17 mouse cellular contexts compared by ENCODE assay signal in genomic region chr5:114941138-114941537, GRCm38 (mm10). TPM values are rescaled to one million over a fixed set of nuclear protein-coding genes. Genes with fewer than 3 reads are reported as not detected.
DNase-seq lines count a peak whose midpoint lies in the region; ATAC-seq and TF ChIP-seq lines count a peak whose summit lies in the region.
"Not testable (repeated sequence)": the region's sequence is repeated elsewhere in the genome, so short reads cannot be mapped to it uniquely, and the experiment has no call there.
"Had no signal": no experiment of that assay in that cellular context is flagged by ENCODE, and none has a peak within 500 bp of the region (broad histone marks: within the 10 kb centered on the region; RNA-seq: fewer than 3 reads in every experiment).

No protein-coding gene starts in this region.

- TF ChIP-seq CTCF in MEL (IDR thresholded peaks at IDR 0.05 in 2 of 3, conservative IDR thresholded peaks at IDR 0.05 in 1 of 3; ENCODE audit: control insufficient read depth in 1 of 3, insufficient read depth in 1 of 3, low read depth in 2 of 3, low read length in 3 of 3, poor library complexity in 1 of 3, severe bottlenecking in 1 of 3) = peak; percentile 38 to 54 (median 39)
- peak; percentile 8; the same call in 1 of the 2 replicates for TF ChIP-seq CTCF in liver, adult 2 months (IDR thresholded peaks at IDR 0.05; ENCODE audit: low read depth, low read length)
- TF ChIP-seq CTCF in liver, postnatal 0 days (IDR thresholded peaks at IDR 0.05; ENCODE audit: low read depth) = peak; percentile 36

- H3K9me3 ChIP-seq in MEL (replicated peaks; ENCODE audit: insufficient read depth, low read length); embryonic facial prominence, embryonic 13.5 days; heart, embryonic 14.5 days (ENCODE audit: control insufficient read depth, low read length); kidney, embryonic 14.5 days (ENCODE audit: control insufficient read depth, low read length); liver, postnatal 0 days (ENCODE audit: low read length); midbrain, embryonic 15.5 days: not testable (repeated sequence)

- peak; percentile 46 for DNase-seq in MEL (ENCODE audit: low read depth, low spot score)
- not testable (repeated sequence) for DNase-seq in liver, adult 2 months (ENCODE audit: extremely low read depth, low read depth, low spot score); liver, postnatal 0 days
- DNase-seq in thymus, postnatal 14 days = peak; percentile 23

- H3K4me1 ChIP-seq in MEL (ENCODE audit: control insufficient read depth in 1 of 2, insufficient read depth in 2 of 2, low read length in 2 of 2); embryonic facial prominence, embryonic 13.5 days; heart, embryonic 14.5 days (ENCODE audit: control insufficient read depth in 2 of 2, insufficient read depth in 2 of 2, low read length in 2 of 2); kidney, embryonic 14.5 days (ENCODE audit: control insufficient read depth, insufficient read depth, low read length); liver, adult 2 months (ENCODE audit: control insufficient read depth, insufficient read depth, low read length); liver, postnatal 0 days (ENCODE audit: insufficient read depth): not testable (repeated sequence)
- peaks cover 17% of the 10 kb centered on the region for H3K4me1 ChIP-seq in midbrain, embryonic 15.5 days

- H3K27ac ChIP-seq in MEL (ENCODE audit: control insufficient read depth, low read depth, low read length); embryonic facial prominence, embryonic 13.5 days; heart, embryonic 14.5 days (replicated peaks in 1 of 2; ENCODE audit: control insufficient read depth in 1 of 2, insufficient read depth in 1 of 2, low read depth in 2 of 2, low read length in 2 of 2); kidney, embryonic 14.5 days (ENCODE audit: low read depth, low read length); liver, adult 2 months (replicated peaks; ENCODE audit: insufficient read depth, low read depth, low read length); liver, postnatal 0 days (ENCODE audit: low read depth); midbrain, embryonic 15.5 days: not testable (repeated sequence)

- not testable (repeated sequence) for H3K36me3 ChIP-seq in MEL (ENCODE audit: control insufficient read depth in 1 of 2, insufficient read depth in 2 of 2, low read length in 2 of 2); embryonic facial prominence, embryonic 13.5 days; heart, embryonic 14.5 days (ENCODE audit: control insufficient read depth, insufficient read depth, low read length); kidney, embryonic 14.5 days (ENCODE audit: control insufficient read depth, insufficient read depth, low read length); liver, adult 2 months (ENCODE audit: control insufficient read depth, insufficient read depth, low read length); liver, postnatal 0 days (replicated peaks; ENCODE audit: insufficient read depth, low read length); midbrain, embryonic 15.5 days (replicated peaks)

- peak overlapping the region; percentile 72 for H3K9ac ChIP-seq in MEL (ENCODE audit: control insufficient read depth, low read depth, low read length, poor library complexity, severe bottlenecking)
- not testable (repeated sequence) for H3K9ac ChIP-seq in embryonic facial prominence, embryonic 13.5 days; heart, embryonic 14.5 days (ENCODE audit: low read length); kidney, embryonic 14.5 days (ENCODE audit: low read depth, low read length); liver, adult 2 months (ENCODE audit: low read depth, low read length); liver, postnatal 0 days (replicated peaks); midbrain, embryonic 15.5 days

- not testable (repeated sequence) for H3K79me2 ChIP-seq in MEL (ENCODE audit: control insufficient read depth, insufficient read depth, low read length, poor library complexity); liver, adult 2 months (ENCODE audit: control insufficient read depth, insufficient read depth, low read length)

- H3K27me3 ChIP-seq in MEL (ENCODE audit: control insufficient read depth in 1 of 2, insufficient read depth in 2 of 2, low read length in 2 of 2); embryonic facial prominence, embryonic 13.5 days; heart, embryonic 14.5 days (ENCODE audit: control insufficient read depth, insufficient read depth, low read length); kidney, embryonic 14.5 days (ENCODE audit: control insufficient read depth, insufficient read depth, low read length); liver, adult 2 months (ENCODE audit: control insufficient read depth, insufficient read depth, low read length); liver, postnatal 0 days (ENCODE audit: insufficient read depth, low read length); midbrain, embryonic 15.5 days (replicated peaks): not testable (repeated sequence)

- not testable (repeated sequence) for TF ChIP-seq POLR2A in MEL (IDR thresholded peaks at IDR 0.05; ENCODE audit: control insufficient read depth in 1 of 2, insufficient read depth in 1 of 2, low read depth in 1 of 2, low read length in 2 of 2, poor library complexity in 1 of 2); liver, adult 2 months (IDR thresholded peaks at IDR 0.05; ENCODE audit: extremely low read depth, insufficient read depth, low read length)

- peak; percentile 40 for TF ChIP-seq RAD21 in MEL (IDR thresholded peaks at IDR 0.05; ENCODE audit: low read depth, low read length)

- peak overlapping the region; percentile 80 to 99; a peak in 3 of 4 replicates for H3K4me3 ChIP-seq in MEL (ENCODE audit: control insufficient read depth in 1 of 2, insufficient read depth in 1 of 2, low read depth in 2 of 2, low read length in 2 of 2)
- H3K4me3 ChIP-seq in embryonic facial prominence, embryonic 13.5 days = peak overlapping the region; percentile 72; the same call in 1 of the 2 replicates
- H3K4me3 ChIP-seq in heart, embryonic 14.5 days (ENCODE audit: control insufficient read depth in 1 of 2, insufficient read depth in 1 of 2, low read depth in 1 of 2, low read length in 2 of 2); kidney, embryonic 14.5 days (ENCODE audit: low read length); liver, adult 2 months (ENCODE audit: insufficient read depth, low read depth, low read length); midbrain, embryonic 15.5 days: not testable (repeated sequence)
- 0 out of 2 replicates have a peak overlapping the region, but pooled peaks have one; percentile 84 for H3K4me3 ChIP-seq in liver, postnatal 0 days (ENCODE audit: low read depth, low read length)

- peak overlapping the region; percentile 71; the same call in 1 of the 2 replicates for H3K4me2 ChIP-seq in embryonic facial prominence, embryonic 13.5 days
- peak overlapping the region; percentile 91; the same call in 1 of the 2 replicates for H3K4me2 ChIP-seq in heart, embryonic 14.5 days (ENCODE audit: low read length)
- peak overlapping the region; percentile 81 for H3K4me2 ChIP-seq in kidney, embryonic 14.5 days (replicated peaks; ENCODE audit: low read depth, low read length)
- peak overlapping the region; percentile 86 for H3K4me2 ChIP-seq in liver, postnatal 0 days (ENCODE audit: low read depth, low read length)
- peak overlapping the region; percentile 61; the same call in 1 of the 2 replicates for H3K4me2 ChIP-seq in midbrain, embryonic 15.5 days

- not testable (repeated sequence) for ATAC-seq in embryonic facial prominence, embryonic 13.5 days (ENCODE audit: insufficient number of reproducible peaks, insufficient read depth, low FRiP score, low TSS enrichment, low read depth); heart, embryonic 14.5 days (ENCODE audit: insufficient number of reproducible peaks, insufficient read depth, low FRiP score, low read depth); kidney, embryonic 14.5 days (ENCODE audit: low FRiP score, low TSS enrichment); liver, postnatal 0 days; midbrain, embryonic 15.5 days (replicated peaks)

- not testable (repeated sequence) for TF ChIP-seq EP300 in MEL (IDR thresholded peaks at IDR 0.05; ENCODE audit: low read depth in 1 of 2, low read length in 2 of 2); liver, postnatal 0 days (IDR thresholded peaks at IDR 0.05; ENCODE audit: low read depth)

- 54% methylated on average over 3 of the region's 3 CpGs for WGBS in embryonic facial prominence, embryonic 13.5 days
- WGBS in heart, embryonic 14.5 days = 51% methylated on average over 3 of the region's 3 CpGs
- WGBS in kidney, embryonic 14.5 days = 70% methylated on average over 3 of the region's 3 CpGs
- 29% methylated on average over 3 of the region's 3 CpGs for WGBS in liver, adult 2 months
- 57% methylated on average over 3 of the region's 3 CpGs for WGBS in liver, postnatal 0 days (ENCODE audit: insufficient replicate concordance)
- WGBS in midbrain, embryonic 15.5 days = 60% methylated on average over 3 of the region's 3 CpGs

RNA-seq across cellular contexts. Expression of gene 2210016L21Rik, which starts 0.8 kb away (rescaled TPM):
- total RNA-seq in MEL (2012; rRNA removed) = 14.4 and 16.2 TPM in 2 replicates
- polyA plus RNA-seq in MEL (2012; ENCODE audit: insufficient read depth in 1 of 2, insufficient read length in 2 of 2, low read depth in 1 of 2, low replicate concordance in 2 of 2, missing spikeins in 1 of 2) = 10 to 100 TPM in 1 of 2 experiments, not detected in 1; 46.1 TPM
- polyA plus RNA-seq in embryonic facial prominence, embryonic 13.5 days (2015; fragmentation: Nextera tagmentation; extraction: Ambion mirVana) = 69.2 and 72.6 TPM in 2 replicates
- 38.5 and 38.8 TPM in 2 replicates for polyA plus RNA-seq in heart, embryonic 14.5 days (2014; fragmentation: Nextera tagmentation; extraction: Ambion mirVana)
- 51.1 and 58.9 TPM in 2 replicates for polyA plus RNA-seq in kidney, embryonic 14.5 days (2014; fragmentation: Nextera tagmentation; extraction: Ambion mirVana)
- 3.0 and 5.2 TPM in 2 replicates for total RNA-seq in liver, adult 2 months (2014; rRNA removed)
- polyA plus RNA-seq in liver, adult 2 months (2012; rRNA removed) = 5.2 and 6.1 TPM in 2 replicates
- 10.4 and 15.3 TPM in 2 replicates for polyA plus RNA-seq in liver, postnatal 0 days (2015; fragmentation: Nextera tagmentation; extraction: Ambion mirVana)
- 116 and 122 TPM in 2 replicates for polyA plus RNA-seq in midbrain, embryonic 15.5 days (2015; fragmentation: Nextera tagmentation; extraction: Ambion mirVana)

RNA-seq across cellular contexts. Expression of gene Oasl1, which starts 18.1 kb away (rescaled TPM):
- 8.2 and 11.5 TPM in 2 replicates for total RNA-seq in MEL (2012; rRNA removed)
- polyA plus RNA-seq in MEL (2012; ENCODE audit: insufficient read depth in 1 of 2, insufficient read length in 2 of 2, low read depth in 1 of 2, low replicate concordance in 2 of 2, missing spikeins in 1 of 2) = 10 to 100 TPM in 1 of 2 experiments, not detected in 1; 33.3 TPM
- polyA plus RNA-seq in embryonic facial prominence, embryonic 13.5 days (2015; fragmentation: Nextera tagmentation; extraction: Ambion mirVana) = 0.48 and 0.56 TPM in 2 replicates
- polyA plus RNA-seq in heart, embryonic 14.5 days (2014; fragmentation: Nextera tagmentation; extraction: Ambion mirVana) = 0.45 and 0.70 TPM in 2 replicates
- polyA plus RNA-seq in kidney, embryonic 14.5 days (2014; fragmentation: Nextera tagmentation; extraction: Ambion mirVana) = 1.2 and 2.5 TPM in 2 replicates
- 5.8 and 6.6 TPM in 2 replicates for total RNA-seq in liver, adult 2 months (2014; rRNA removed)
- 15.4 and 16.8 TPM in 2 replicates for polyA plus RNA-seq in liver, adult 2 months (2012; rRNA removed)
- 2.2 TPM in 2 replicates for polyA plus RNA-seq in liver, postnatal 0 days (2015; fragmentation: Nextera tagmentation; extraction: Ambion mirVana)
- polyA plus RNA-seq in midbrain, embryonic 15.5 days (2015; fragmentation: Nextera tagmentation; extraction: Ambion mirVana) = 0.40 and 0.68 TPM in 2 replicates
- total RNA-seq: layer of hippocampus, adult 18-20 months; layer of hippocampus, postnatal 36 days had no signal
- polyA plus RNA-seq: heart, embryonic 10.5 days had no signal

RNA-seq across cellular contexts. Expression of gene Hnf1a, which starts 29.8 kb away (rescaled TPM):
- total RNA-seq in MEL (2012; rRNA removed) = 0.08 TPM in 1 of 2 replicates, not detected in the other
- under 1 TPM in 1 of 2 experiments, not detected in 1; 0.28 TPM for polyA plus RNA-seq in MEL (2012; ENCODE audit: insufficient read depth in 1 of 2, insufficient read length in 2 of 2, low read depth in 1 of 2, low replicate concordance in 2 of 2, missing spikeins in 1 of 2)
- polyA plus RNA-seq in embryonic facial prominence, embryonic 13.5 days (2015; fragmentation: Nextera tagmentation; extraction: Ambion mirVana) = 0.26 TPM in 1 of 2 replicates, not detected in the other
- polyA plus RNA-seq in heart, embryonic 14.5 days (2014; fragmentation: Nextera tagmentation; extraction: Ambion mirVana) = not detected in 2 replicates
- polyA plus RNA-seq in kidney, embryonic 14.5 days (2014; fragmentation: Nextera tagmentation; extraction: Ambion mirVana) = 5.4 and 6.8 TPM in 2 replicates
- 6.1 and 9.3 TPM in 2 replicates for total RNA-seq in liver, adult 2 months (2014; rRNA removed)
- 13.5 and 19.2 TPM in 2 replicates for polyA plus RNA-seq in liver, adult 2 months (2012; rRNA removed)
- polyA plus RNA-seq in liver, postnatal 0 days (2015; fragmentation: Nextera tagmentation; extraction: Ambion mirVana) = 5.6 and 7.0 TPM in 2 replicates
- 0.05 and 0.10 TPM in 2 replicates for polyA plus RNA-seq in midbrain, embryonic 15.5 days (2015; fragmentation: Nextera tagmentation; extraction: Ambion mirVana)
- total RNA-seq: forebrain, postnatal 0 days; gastrocnemius, postnatal 4 days; heart, postnatal 10 days; layer of hippocampus, adult 18-20 months; layer of hippocampus, postnatal 36 days; left cerebral cortex, postnatal 25 days had no signal
- polyA plus RNA-seq: embryonic facial prominence, embryonic 11.5 days; forebrain, postnatal 0 days; hindbrain, embryonic 11.5 days had no signal

RNA-seq across cellular contexts. Expression of gene Oasl2, which starts 44.4 kb away (rescaled TPM):
- total RNA-seq in MEL (2012; rRNA removed) = 0.27 TPM in 1 of 2 replicates, not detected in the other
- polyA plus RNA-seq in MEL (2012; ENCODE audit: insufficient read depth in 1 of 2, insufficient read length in 2 of 2, low read depth in 1 of 2, low replicate concordance in 2 of 2, missing spikeins in 1 of 2) = under 1 TPM in 1 of 2 experiments, not detected in 1; 0.63 TPM
- polyA plus RNA-seq in embryonic facial prominence, embryonic 13.5 days (2015; fragmentation: Nextera tagmentation; extraction: Ambion mirVana) = 3.0 and 4.0 TPM in 2 replicates
- 5.3 and 6.5 TPM in 2 replicates for polyA plus RNA-seq in heart, embryonic 14.5 days (2014; fragmentation: Nextera tagmentation; extraction: Ambion mirVana)
- polyA plus RNA-seq in kidney, embryonic 14.5 days (2014; fragmentation: Nextera tagmentation; extraction: Ambion mirVana) = 2.2 and 4.0 TPM in 2 replicates
- total RNA-seq in liver, adult 2 months (2014; rRNA removed) = 4.1 and 6.3 TPM in 2 replicates
- polyA plus RNA-seq in liver, adult 2 months (2012; rRNA removed) = 1.5 and 4.2 TPM in 2 replicates
- 7.8 and 10.1 TPM in 2 replicates for polyA plus RNA-seq in liver, postnatal 0 days (2015; fragmentation: Nextera tagmentation; extraction: Ambion mirVana)
- polyA plus RNA-seq in midbrain, embryonic 15.5 days (2015; fragmentation: Nextera tagmentation; extraction: Ambion mirVana) = 4.8 and 6.8 TPM in 2 replicates
